ENCODE assay signal across 9 mouse cellular contexts in genomic region chr1:128082800-128083199, GRCm38 (mm10). TPM values are rescaled to one million over a fixed set of nuclear protein-coding genes. Genes with fewer than 3 reads are reported as not detected.
A peak's percentile ranks its signal among the peaks of the same experiment; 100 is the strongest.
DNase-seq lines count a peak whose midpoint lies in the region; ATAC-seq and TF ChIP-seq lines count a peak whose summit lies in the region.
"Had no signal": no experiment of that assay in that cellular context is flagged by ENCODE, and none has a peak within 500 bp of the region (broad histone marks: within the 10 kb centered on the region; RNA-seq: fewer than 3 reads in every experiment).

No protein-coding gene starts in this region.

- H3K9ac ChIP-seq in forebrain, embryonic 11.5 days (ENCODE audit: low read length), result no peak overlapping the region
- H3K9ac ChIP-seq in kidney, embryonic 14.5 days (ENCODE audit: low read depth, low read length), result no peak overlapping the region
- no peak overlapping the region for H3K9ac ChIP-seq in stomach, embryonic 16.5 days (ENCODE audit: low read length)
- no peak overlapping the region for H3K9ac ChIP-seq in stomach, postnatal 0 days (ENCODE audit: low read length)
- H3K9ac ChIP-seq in midbrain, embryonic 15.5 days, result no peak overlapping the region

- H3K27ac ChIP-seq in forebrain, embryonic 10.5 days, result 0 out of 2 replicates have a peak overlapping the region, but pooled peaks have one; percentile 25
- H3K27ac ChIP-seq in forebrain, embryonic 11.5 days (ENCODE audit: low read depth, low read length), result no peak overlapping the region
- H3K27ac ChIP-seq in kidney, embryonic 14.5 days (ENCODE audit: low read depth, low read length), result no peak overlapping the region
- H3K27ac ChIP-seq in stomach, embryonic 16.5 days (ENCODE audit: low read length), result no peak overlapping the region
- no peak overlapping the region for H3K27ac ChIP-seq in stomach, postnatal 0 days (replicated peaks)
- H3K27ac ChIP-seq in midbrain, embryonic 15.5 days, result no peak overlapping the region

- TF ChIP-seq CTCF in stomach, postnatal 0 days (IDR thresholded peaks at IDR 0.05; ENCODE audit: low read depth), result no peak

- peaks cover 4% of the 10 kb centered on the region; the same call in 1 of the 2 replicates for H3K4me1 ChIP-seq in forebrain, embryonic 10.5 days
- no peaks in the 10 kb centered on the region for H3K4me1 ChIP-seq in forebrain, embryonic 11.5 days (replicated peaks; ENCODE audit: control insufficient read depth, insufficient read depth, low read length)
- H3K4me1 ChIP-seq in kidney, embryonic 14.5 days (ENCODE audit: control insufficient read depth, insufficient read depth, low read length), result no peaks in the 10 kb centered on the region
- H3K4me1 ChIP-seq in stomach, embryonic 16.5 days (ENCODE audit: control insufficient read depth, insufficient read depth, low read length), result no peaks in the 10 kb centered on the region
- no peaks in the 10 kb centered on the region for H3K4me1 ChIP-seq in stomach, postnatal 0 days (replicated peaks; ENCODE audit: control insufficient read depth, insufficient read depth)
- H3K4me1 ChIP-seq in midbrain, embryonic 15.5 days, result no peaks in the 10 kb centered on the region

- no peak overlapping the region for H3K4me2 ChIP-seq in forebrain, embryonic 11.5 days (ENCODE audit: low read depth, low read length, severe bottlenecking)
- H3K4me2 ChIP-seq in kidney, embryonic 14.5 days (replicated peaks; ENCODE audit: low read depth, low read length), result no peak overlapping the region
- no peak overlapping the region for H3K4me2 ChIP-seq in stomach, embryonic 16.5 days (ENCODE audit: low read depth, low read length)
- no peak overlapping the region for H3K4me2 ChIP-seq in stomach, postnatal 0 days (replicated peaks; ENCODE audit: low read depth)
- no peak overlapping the region for H3K4me2 ChIP-seq in midbrain, embryonic 15.5 days

- 92% methylated on average over 7 of the region's 7 CpGs for WGBS in forebrain, embryonic 10.5 days
- 85% methylated on average over 7 of the region's 7 CpGs for WGBS in forebrain, embryonic 11.5 days
- 91% methylated on average over 7 of the region's 7 CpGs for WGBS in kidney, embryonic 14.5 days
- 88% methylated on average over 7 of the region's 7 CpGs for WGBS in stomach, embryonic 16.5 days
- WGBS in stomach, postnatal 0 days, result 82% methylated on average over 7 of the region's 7 CpGs
- 73% methylated on average over 7 of the region's 7 CpGs for WGBS in midbrain, embryonic 15.5 days

- TF ChIP-seq EP300 in stomach, postnatal 0 days (optimal IDR thresholded peaks at IDR 0.05), result no peak

- no peak for ATAC-seq in forebrain, embryonic 11.5 days (replicated peaks; ENCODE audit: low FRiP score)
- no peak for ATAC-seq in kidney, embryonic 14.5 days (ENCODE audit: low FRiP score, low TSS enrichment)
- peak; percentile 50 for ATAC-seq in stomach, embryonic 16.5 days (ENCODE audit: insufficient read depth, low FRiP score)
- no peak for ATAC-seq in stomach, postnatal 0 days (ENCODE audit: low FRiP score, low TSS enrichment)
- ATAC-seq in midbrain, embryonic 15.5 days (replicated peaks), result peak; percentile 39; the same call in 1 of the 2 replicates

- H3K4me3 ChIP-seq in forebrain, embryonic 10.5 days, result no peak overlapping the region
- H3K4me3 ChIP-seq in forebrain, embryonic 11.5 days (ENCODE audit: low read depth, low read length), result no peak overlapping the region
- no peak overlapping the region for H3K4me3 ChIP-seq in kidney, embryonic 14.5 days (ENCODE audit: low read length)
- no peak overlapping the region for H3K4me3 ChIP-seq in stomach, embryonic 16.5 days (replicated peaks; ENCODE audit: low read length)
- H3K4me3 ChIP-seq in stomach, postnatal 0 days (ENCODE audit: low read depth, low read length), result no peak overlapping the region
- no peak overlapping the region for H3K4me3 ChIP-seq in midbrain, embryonic 15.5 days
- H3K4me3 ChIP-seq: myocyte had no signal

- H3K27me3 ChIP-seq in forebrain, embryonic 10.5 days (ENCODE audit: poor library complexity, severe bottlenecking), result no peaks in the 10 kb centered on the region
- H3K27me3 ChIP-seq in forebrain, embryonic 11.5 days (ENCODE audit: control insufficient read depth, insufficient read depth, low read length), result no peaks in the 10 kb centered on the region
- H3K27me3 ChIP-seq in kidney, embryonic 14.5 days (ENCODE audit: control insufficient read depth, insufficient read depth, low read length), result no peaks in the 10 kb centered on the region
- no peaks in the 10 kb centered on the region for H3K27me3 ChIP-seq in stomach, embryonic 16.5 days (ENCODE audit: control insufficient read depth, insufficient read depth, low read length)
- no peaks in the 10 kb centered on the region for H3K27me3 ChIP-seq in stomach, postnatal 0 days (ENCODE audit: control insufficient read depth, insufficient read depth, low read length)
- no peaks in the 10 kb centered on the region for H3K27me3 ChIP-seq in midbrain, embryonic 15.5 days (replicated peaks)

- H3K9me3 ChIP-seq in forebrain, embryonic 10.5 days, result no peaks in the 10 kb centered on the region
- H3K9me3 ChIP-seq in forebrain, embryonic 11.5 days (ENCODE audit: control insufficient read depth, low read length), result no peaks in the 10 kb centered on the region
- no peaks in the 10 kb centered on the region for H3K9me3 ChIP-seq in kidney, embryonic 14.5 days (ENCODE audit: control insufficient read depth, low read length)
- no peaks in the 10 kb centered on the region for H3K9me3 ChIP-seq in stomach, embryonic 16.5 days (replicated peaks; ENCODE audit: control insufficient read depth, low read length)
- H3K9me3 ChIP-seq in stomach, postnatal 0 days (ENCODE audit: control insufficient read depth, low read length), result no peaks in the 10 kb centered on the region
- no peaks in the 10 kb centered on the region for H3K9me3 ChIP-seq in midbrain, embryonic 15.5 days

- DNase-seq in forebrain, embryonic 10.5 days (ENCODE audit: extremely low spot score, low spot score), result no peak
- no peak for DNase-seq in forebrain, embryonic 11.5 days (ENCODE audit: low spot score)
- peak; percentile 16 for DNase-seq in kidney, adult 11 months
- DNase-seq in stomach, postnatal 0 days (ENCODE audit: low spot score), result no peak
- no peak for DNase-seq in spleen, postnatal 10 days (ENCODE audit: low spot score in 2 of 2)

- peaks cover 56% of the 10 kb centered on the region for H3K36me3 ChIP-seq in forebrain, embryonic 10.5 days (replicated peaks)
- no peaks in the 10 kb centered on the region for H3K36me3 ChIP-seq in forebrain, embryonic 11.5 days (ENCODE audit: control insufficient read depth, insufficient read depth, low read length)
- no peaks in the 10 kb centered on the region for H3K36me3 ChIP-seq in kidney, embryonic 14.5 days (ENCODE audit: control insufficient read depth, insufficient read depth, low read length)
- no peaks in the 10 kb centered on the region for H3K36me3 ChIP-seq in stomach, embryonic 16.5 days (ENCODE audit: control insufficient read depth, insufficient read depth, low read length)
- H3K36me3 ChIP-seq in stomach, postnatal 0 days (ENCODE audit: control insufficient read depth, insufficient read depth, low read length), result no peaks in the 10 kb centered on the region
- H3K36me3 ChIP-seq in midbrain, embryonic 15.5 days (replicated peaks), result no peaks in the 10 kb centered on the region

RNA-seq across cellular contexts. Expression of gene Zranb3, which starts 20.0 kb away (rescaled TPM):
- polyA plus RNA-seq in forebrain, embryonic 10.5 days (2016; fragmentation: Nextera tagmentation; extraction: Ambion mirVana), result 17.5 and 19.2 TPM in 2 replicates
- polyA plus RNA-seq in forebrain, embryonic 11.5 days (2014; fragmentation: Nextera tagmentation; extraction: Ambion mirVana), result 17.7 and 18.7 TPM in 2 replicates
- 8.0 and 14.4 TPM in 2 replicates for polyA plus RNA-seq in kidney, embryonic 14.5 days (2014; fragmentation: Nextera tagmentation; extraction: Ambion mirVana)
- polyA plus RNA-seq in stomach, embryonic 16.5 days (2015; fragmentation: Nextera tagmentation; extraction: Ambion mirVana), result 6.4 and 7.4 TPM in 2 replicates
- polyA plus RNA-seq in stomach, postnatal 0 days (2015; fragmentation: Nextera tagmentation; extraction: Ambion mirVana), result 1.4 and 1.5 TPM in 2 replicates
- 2.9 and 3.1 TPM in 2 replicates for polyA plus RNA-seq in midbrain, embryonic 15.5 days (2015; fragmentation: Nextera tagmentation; extraction: Ambion mirVana)

RNA-seq across cellular contexts. Expression of gene R3hdm1, which starts 20.3 kb away (rescaled TPM):
- polyA plus RNA-seq in forebrain, embryonic 10.5 days (2016; fragmentation: Nextera tagmentation; extraction: Ambion mirVana), result 79.8 and 82.2 TPM in 2 replicates
- polyA plus RNA-seq in forebrain, embryonic 11.5 days (2014; fragmentation: Nextera tagmentation; extraction: Ambion mirVana), result 102 and 110 TPM in 2 replicates
- polyA plus RNA-seq in kidney, embryonic 14.5 days (2014; fragmentation: Nextera tagmentation; extraction: Ambion mirVana), result 69.8 and 89.0 TPM in 2 replicates
- 46.2 and 52.8 TPM in 2 replicates for polyA plus RNA-seq in stomach, embryonic 16.5 days (2015; fragmentation: Nextera tagmentation; extraction: Ambion mirVana)
- polyA plus RNA-seq in stomach, postnatal 0 days (2015; fragmentation: Nextera tagmentation; extraction: Ambion mirVana), result 23.7 and 29.6 TPM in 2 replicates
- 80.5 and 93.0 TPM in 2 replicates for polyA plus RNA-seq in midbrain, embryonic 15.5 days (2015; fragmentation: Nextera tagmentation; extraction: Ambion mirVana)

Comparison
In these comparisons a context has a peak if more than half of its experiments do, and no peak if none do; other contexts are left out.
1. ATAC-seq: peak in stomach, embryonic 16.5 days (single experiment) and midbrain, embryonic 15.5 days (single experiment); none in forebrain, embryonic 11.5 days (single experiment), kidney, embryonic 14.5 days (single experiment) and stomach, postnatal 0 days (single experiment).